Mouse (Mus musculus): ENCODE results near the gene Slc6a12.

The Slc6a12 gene

GRCm38 (mm10) chr6:121407571-121408011, 64.7 kb downstream of the Slc6a12 start:
- DNase-seq (ENCODE audit: low read depth, low spot score), result no peak

- DNase-seq (ENCODE audit: low read depth, low spot score), result no peak
Measured at GRCm38 (mm10) chr6:121412558-121413297, 69.9 kb downstream of the Slc6a12 start.

All from embryo, embryonic 11.5 days (tissue).